Mouse (Mus musculus) heart, adult 18-20 months (tissue): Measurements from ENCODE around the gene P3h1. TPM values are rescaled to one million over a fixed set of nuclear protein-coding genes. Genes with fewer than 3 reads are reported as not detected.

Experiments used
- DNase-seq, 2 experiments: peaks; one replicate each; pipeline ENCODE4 v3.0.0; 2021 to 2022; ENCODE audit warnings: mixed read lengths in 1 of 2
- total RNA-seq, 2 experiments: library from RNA; stranded (reverse); gene quantifications; 2 replicates each; pipeline ENCODE4 v1.2.3; 2021

Gene P3h1
- total RNA-seq, 2 experiments from 2014 or later, result 9.4 to 9.9 TPM

- no peak for DNase-seq
These were observed 1.6 kb downstream of the P3h1 start for GRCm38 (mm10) chr4:119234348-119234747.

- no peak for DNase-seq
These were observed 5.9 kb downstream of the P3h1 start for GRCm38 (mm10) chr4:119238661-119239060.

GRCm38 (mm10) chr4:119239181-119239682 is 6.5 kb downstream of the P3h1 start:
- peak; percentile 70 to 71 for DNase-seq

- peak in 1 of 2 experiments; percentile 32 for DNase-seq
These were observed 8.9 kb downstream of the P3h1 start for GRCm38 (mm10) chr4:119241664-119242063.

- DNase-seq, result no peak
These were observed 9.9 kb downstream of the P3h1 start for GRCm38 (mm10) chr4:119242571-119242970.

GRCm38 (mm10) chr4:119244468-119245240 is 11.9 kb downstream of the P3h1 start:
- peak; percentile 12 to 40 for DNase-seq

- peak; percentile 37 to 55 for DNase-seq
These were observed 12.8 kb downstream of the P3h1 start for GRCm38 (mm10) chr4:119245556-119245955.

- DNase-seq, result no peak
These were observed 13.2 kb downstream of the P3h1 start for GRCm38 (mm10) chr4:119245961-119246360.

- no peak for DNase-seq
These were observed 14.0 kb downstream of the P3h1 start for GRCm38 (mm10) chr4:119246688-119247225.

GRCm38 (mm10) chr4:119247462-119248235 is 14.9 kb downstream of the P3h1 start:
- DNase-seq, result peak; percentile 85 to 87

- no peak for DNase-seq
These were observed 15.8 kb downstream of the P3h1 start for GRCm38 (mm10) chr4:119248407-119248965.

- DNase-seq, result no peak
These were observed 19.5 kb downstream of the P3h1 start for GRCm38 (mm10) chr4:119252025-119252808.

GRCm38 (mm10) chr4:119254012-119254618 is 21.4 kb downstream of the P3h1 start:
- no peak for DNase-seq

- DNase-seq, result no peak
These were observed 22.6 kb downstream of the P3h1 start, which contains the start of gene Cldn19 for GRCm38 (mm10) chr4:119255351-119255750. TSS of gene Cldn19 (plus strand) at chr4:119255414.

GRCm38 (mm10) chr4:119257083-119257482 is 24.4 kb downstream of the P3h1 start:
- no peak for DNase-seq

GRCm38 (mm10) chr4:119259344-119260254 is 26.9 kb downstream of the P3h1 start:
- no peak for DNase-seq

GRCm38 (mm10) chr4:119261087-119261713 is 28.5 kb downstream of the P3h1 start:
- peak; percentile 29 to 71 for DNase-seq

- DNase-seq, result peak in 1 of 2 experiments; percentile 7
These were observed 29.8 kb downstream of the P3h1 start for GRCm38 (mm10) chr4:119262483-119262882.

- DNase-seq, result peak in 1 of 2 experiments; percentile 35
These were observed 30.7 kb downstream of the P3h1 start for GRCm38 (mm10) chr4:119263459-119263858.
